In genomic region chr4:4629251-4629650, GRCm38 (mm10) we compare ENCODE assay signal across 15 mouse cellular contexts.
"Had no signal": no experiment of that assay in that cellular context is flagged by ENCODE, and none has a peak within 500 bp of the region (broad histone marks: within the 10 kb centered on the region; RNA-seq: fewer than 3 reads in every experiment).

No protein-coding gene starts in this region.

- H3K27me3 ChIP-seq: neural tube, embryonic 15.5 days; stomach, embryonic 15.5 days had no signal

- H3K4me1 ChIP-seq: neural tube, embryonic 15.5 days; stomach, embryonic 15.5 days had no signal

- H3K36me3 ChIP-seq: neural tube, embryonic 15.5 days; stomach, embryonic 15.5 days had no signal

- DNase-seq: retina, postnatal 1 day; right cerebral cortex, adult 18-20 months; right cerebral cortex, postnatal 14 days; right cerebral cortex, postnatal 25 days; right cerebral cortex, postnatal 4 days; spleen, adult 18-20 months; thymus, adult 18-20 months; thymus, adult 2 months; thymus, postnatal 14 days; thymus, postnatal 25 days; thymus, postnatal 36 days; thymus, postnatal 4 days had no signal

- H3K27ac ChIP-seq: neural tube, embryonic 15.5 days; stomach, embryonic 15.5 days; stomach, postnatal 0 days had no signal

- H3K9ac ChIP-seq: neural tube, embryonic 15.5 days; stomach, embryonic 15.5 days had no signal

- H3K4me2 ChIP-seq: neural tube, embryonic 15.5 days; stomach, embryonic 15.5 days had no signal

- H3K9me3 ChIP-seq: neural tube, embryonic 15.5 days; stomach, embryonic 15.5 days had no signal

- H3K4me3 ChIP-seq: neural tube, embryonic 15.5 days; stomach, embryonic 15.5 days had no signal
